Mouse (Mus musculus): ENCODE results near the gene Camsap3.
"Not testable (repeated sequence)": the region's sequence is repeated elsewhere in the genome, so short reads cannot be mapped to it uniquely, and the experiment has no call there.

Camsap3 gene

GRCm38 (mm10) chr8:3586993-3587390 is at the start of gene Camsap3:
TSS of gene Camsap3 (plus strand) at chr8:3587293.
- DNase-seq (ENCODE audit: extremely low spot score, low read depth, low spot score): no peak

GRCm38 (mm10) chr8:3537666-3538065 is 49.4 kb upstream of the Camsap3 start:
- DNase-seq (ENCODE audit: extremely low spot score, low read depth, low spot score): no peak

DNA sequence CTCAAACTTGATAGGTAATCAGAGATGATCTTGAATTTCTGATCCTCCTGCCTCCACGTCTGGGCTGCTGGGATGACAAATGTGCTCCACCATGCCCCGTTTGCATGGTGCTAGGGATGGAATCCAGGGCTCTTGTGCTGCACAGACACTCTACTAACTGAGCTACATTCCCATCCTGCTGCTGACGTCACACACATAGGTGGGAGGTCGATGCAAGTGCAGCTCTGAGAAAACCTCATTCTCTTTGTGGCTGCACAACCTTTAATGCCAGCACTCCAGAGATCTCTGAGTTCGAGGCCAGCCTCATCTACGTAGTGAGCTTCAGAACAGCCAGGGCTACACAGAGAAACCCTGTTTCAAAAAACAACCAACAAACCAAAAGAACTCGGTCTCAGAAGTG is 47.9 kb upstream of the Camsap3 start:
- DNase-seq (ENCODE audit: extremely low spot score, low read depth, low spot score): no peak

DNA sequence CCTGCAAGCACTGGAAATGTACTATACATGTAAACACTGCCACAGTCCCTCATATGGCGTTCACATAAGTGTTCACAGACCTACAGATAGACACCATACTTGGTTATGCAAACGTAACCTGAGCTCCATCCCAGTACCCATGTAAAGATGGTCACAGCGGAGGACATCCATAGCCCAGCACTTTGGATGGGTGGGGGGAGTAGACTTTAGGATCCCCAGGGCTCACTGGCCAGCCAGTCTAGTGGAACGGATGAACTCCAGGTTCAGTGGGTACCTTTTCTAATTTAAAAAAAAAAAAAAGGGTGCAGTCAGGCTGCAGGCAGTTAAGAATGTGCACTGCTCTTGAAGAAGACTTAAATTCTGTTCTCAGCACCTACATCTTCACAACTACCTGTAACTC is 47.0 kb upstream of the Camsap3 start:
- no peak for DNase-seq (ENCODE audit: extremely low spot score, low read depth, low spot score)

DNA sequence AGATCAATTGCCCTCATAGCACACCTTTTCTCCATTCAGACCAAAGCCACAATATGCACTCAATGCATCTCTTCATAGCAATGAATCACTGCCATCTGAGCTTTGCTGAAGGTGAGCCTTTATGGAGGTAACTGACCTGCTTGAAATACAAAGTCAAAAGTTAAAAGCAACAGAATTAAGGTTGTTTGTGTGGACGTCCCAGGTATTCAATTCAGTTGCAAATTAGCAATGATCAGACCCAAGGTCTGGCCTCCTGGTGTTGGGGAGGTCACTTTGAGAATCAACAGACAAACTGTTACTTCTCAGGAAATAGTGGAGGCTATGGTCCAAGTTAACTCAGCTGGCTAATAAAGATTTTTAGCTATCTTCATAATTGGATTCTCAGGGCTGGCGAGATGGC is 40.6 kb upstream of the Camsap3 start:
- DNase-seq (ENCODE audit: extremely low spot score, low read depth, low spot score): no peak

DNA sequence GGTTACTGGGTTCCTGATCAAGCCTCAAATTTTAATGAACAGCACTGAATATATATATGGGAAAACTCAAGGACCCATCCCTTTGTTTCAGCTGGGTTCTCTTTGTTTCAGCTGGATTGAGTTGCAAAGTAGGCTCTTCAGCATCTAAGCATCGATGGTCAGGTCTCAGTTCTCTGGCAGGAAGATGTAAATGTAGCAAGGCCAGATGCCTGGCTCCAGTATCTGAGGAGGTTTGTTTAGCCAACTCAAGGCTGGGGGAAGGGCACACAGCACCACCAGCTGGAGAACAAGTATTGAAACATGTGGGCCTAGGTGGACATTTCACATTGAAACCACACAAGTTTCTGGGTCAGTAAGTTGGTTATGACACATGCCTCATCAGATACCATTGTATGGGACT is 34.9 kb upstream of the Camsap3 start:
- DNase-seq (ENCODE audit: extremely low spot score, low read depth, low spot score): no peak

GRCm38 (mm10) chr8:3556114-3556513 is 31.0 kb upstream of the Camsap3 start:
- no peak for DNase-seq (ENCODE audit: extremely low spot score, low read depth, low spot score)

GRCm38 (mm10) chr8:3567641-3568371 is 19.3 kb upstream of the Camsap3 start, which contains the start of gene C330021F23Rik:
TSS of gene C330021F23Rik (plus strand) at chr8:3567990.
- DNase-seq (ENCODE audit: extremely low spot score, low read depth, low spot score): peak; percentile 41

DNA sequence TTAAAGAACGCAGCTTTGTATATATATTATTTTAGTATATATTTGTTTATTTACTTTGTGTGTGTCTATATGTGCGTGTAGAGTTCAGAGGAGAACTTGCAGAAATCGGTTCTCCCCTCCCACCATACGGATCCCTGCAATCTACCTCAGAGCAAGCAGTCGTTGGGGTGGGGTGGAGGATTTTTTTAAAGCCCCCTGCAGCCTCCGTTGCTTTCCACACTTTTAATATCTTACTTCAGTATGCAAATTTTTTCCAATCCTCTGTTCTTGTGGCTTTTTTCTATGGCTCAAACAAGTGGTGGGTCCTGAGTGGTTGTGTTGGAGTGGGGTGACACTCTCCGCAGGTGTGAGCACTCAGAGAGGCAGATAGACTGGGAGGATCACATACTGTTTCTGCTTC is 18.7 kb upstream of the Camsap3 start:
- no peak for DNase-seq (ENCODE audit: extremely low spot score, low read depth, low spot score)

- DNase-seq (ENCODE audit: extremely low spot score, low read depth, low spot score): no peak
These were observed 17.3 kb upstream of the Camsap3 start for GRCm38 (mm10) chr8:3569784-3570183.

GRCm38 (mm10) chr8:3574546-3574945 is 12.5 kb upstream of the Camsap3 start:
- no peak for DNase-seq (ENCODE audit: extremely low spot score, low read depth, low spot score)

DNA sequence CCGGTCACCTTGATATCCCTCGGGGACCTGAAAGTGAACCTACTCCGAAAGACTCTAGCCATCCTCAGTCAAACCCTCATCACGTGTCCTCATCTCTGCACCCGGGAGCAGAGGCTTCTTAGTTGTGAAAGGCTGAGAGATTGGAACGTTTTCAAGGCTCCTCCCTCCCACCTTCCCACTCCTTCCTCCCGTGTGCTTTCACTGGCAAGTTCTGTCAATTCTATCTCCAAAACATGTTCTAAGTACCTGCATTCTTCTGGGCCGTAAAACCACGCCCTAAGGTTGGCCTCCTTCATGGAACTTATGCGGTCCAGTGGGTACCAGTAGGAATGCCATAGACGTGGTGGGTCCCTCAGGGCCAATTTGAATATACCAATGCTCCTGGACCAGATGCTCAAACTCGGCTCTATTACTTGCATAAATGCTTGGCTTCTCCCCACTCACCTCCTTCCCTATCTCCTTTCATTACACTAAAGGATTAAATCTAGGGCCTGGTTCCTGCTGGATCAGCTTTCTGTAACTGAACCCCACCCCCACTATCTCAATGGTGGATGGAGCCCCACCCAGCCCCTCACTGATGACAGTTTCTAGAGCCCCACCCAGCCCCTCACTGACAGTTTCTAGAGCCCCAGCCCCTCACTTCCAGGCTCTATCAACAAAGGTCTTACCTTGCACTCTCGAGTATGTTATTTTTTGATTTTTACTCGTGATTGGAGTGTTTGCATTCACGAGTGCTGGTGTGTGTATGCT is 10.7 kb upstream of the Camsap3 start:
- no peak for DNase-seq (ENCODE audit: extremely low spot score, low read depth, low spot score)

DNA sequence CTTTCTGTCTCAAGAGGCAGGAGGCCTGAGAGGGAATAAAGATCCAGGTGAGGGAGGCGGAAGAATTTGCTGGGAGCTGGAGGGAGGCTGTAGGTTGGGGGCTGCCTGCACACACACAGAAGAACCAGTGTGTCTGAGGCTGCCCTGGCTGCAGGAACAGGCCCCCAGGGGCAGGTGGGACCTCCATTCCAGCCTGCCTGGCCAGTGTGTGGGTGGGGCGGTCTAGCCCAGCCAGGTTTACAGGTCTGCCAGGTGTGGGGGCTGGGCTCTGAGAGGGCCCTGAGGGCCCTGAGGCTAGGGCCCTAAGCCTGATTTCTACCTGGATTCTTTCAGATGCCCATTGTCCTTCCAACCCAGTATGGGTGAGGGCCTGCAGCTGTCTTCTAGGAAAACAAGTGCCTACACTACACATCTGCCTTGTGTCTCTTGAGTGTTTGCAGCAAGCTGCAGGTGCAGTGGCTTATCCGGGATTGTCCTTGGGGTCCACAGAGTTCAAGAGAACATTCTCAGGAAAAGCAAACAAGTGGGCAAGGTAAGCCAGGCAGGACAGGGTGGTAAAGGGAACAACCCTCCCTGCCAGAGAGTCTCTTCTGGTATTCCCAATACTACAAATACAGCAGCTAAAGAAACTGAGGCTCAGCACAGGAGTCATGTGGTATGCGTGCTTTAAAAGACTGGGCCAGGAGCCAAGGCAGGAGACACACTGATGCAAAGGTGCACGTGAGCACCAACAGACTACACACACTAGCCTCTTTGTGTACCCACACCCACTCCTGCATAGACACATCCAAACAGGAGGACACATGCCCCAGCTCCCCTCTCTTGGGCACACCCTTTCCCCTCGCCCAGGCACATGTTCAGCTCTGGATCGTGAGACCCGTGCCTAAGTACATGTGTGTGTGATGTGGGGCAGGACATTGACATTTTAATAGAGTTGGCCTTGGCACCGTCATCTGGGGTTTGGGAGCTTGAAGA is 7.4 kb upstream of the Camsap3 start:
- no peak for DNase-seq (ENCODE audit: extremely low spot score, low read depth, low spot score)

DNA sequence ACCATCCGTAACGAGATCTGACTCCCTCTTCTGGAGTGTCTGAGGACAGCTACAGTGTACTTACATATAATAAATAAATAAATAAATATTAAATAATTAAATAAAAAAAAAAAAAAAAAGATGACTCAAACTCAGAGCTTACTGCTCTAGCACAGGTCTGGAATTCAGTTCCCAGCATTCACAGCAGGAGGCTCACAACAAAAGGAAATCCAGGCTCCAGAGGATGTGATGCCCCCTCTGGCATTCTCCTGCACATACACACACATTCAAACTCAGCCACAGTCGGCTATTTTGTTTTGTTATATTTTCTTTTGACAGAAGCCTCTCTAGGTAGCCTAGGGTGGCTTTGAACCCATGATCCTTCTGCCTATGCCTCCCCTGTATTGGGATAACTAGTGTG is 5.1 kb upstream of the Camsap3 start:
- not testable (repeated sequence) for DNase-seq (ENCODE audit: extremely low spot score, low read depth, low spot score)

DNA sequence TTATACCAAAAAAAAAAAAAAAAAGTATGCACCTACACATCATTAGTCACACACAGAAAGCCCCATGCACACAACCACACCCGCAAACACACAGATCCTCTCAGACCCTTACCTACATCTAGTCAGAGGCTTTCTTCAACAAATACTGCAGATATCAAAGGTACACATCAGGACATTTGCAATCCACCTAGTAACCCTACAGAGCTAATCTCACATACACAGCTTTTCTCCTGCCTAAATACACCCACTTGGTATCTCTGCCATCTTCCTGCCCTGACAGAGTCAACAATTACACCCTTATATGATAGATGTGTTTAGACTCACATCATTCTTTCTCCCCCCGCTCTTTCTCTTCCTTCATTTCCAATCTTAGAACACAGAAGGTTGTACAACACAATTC is 641 bp upstream of the Camsap3 start:
- DNase-seq (ENCODE audit: extremely low spot score, low read depth, low spot score): no peak

GRCm38 (mm10) chr8:3587391-3588257 is 531 bp downstream of the Camsap3 start:
- DNase-seq (ENCODE audit: extremely low spot score, low read depth, low spot score): no peak

DNA sequence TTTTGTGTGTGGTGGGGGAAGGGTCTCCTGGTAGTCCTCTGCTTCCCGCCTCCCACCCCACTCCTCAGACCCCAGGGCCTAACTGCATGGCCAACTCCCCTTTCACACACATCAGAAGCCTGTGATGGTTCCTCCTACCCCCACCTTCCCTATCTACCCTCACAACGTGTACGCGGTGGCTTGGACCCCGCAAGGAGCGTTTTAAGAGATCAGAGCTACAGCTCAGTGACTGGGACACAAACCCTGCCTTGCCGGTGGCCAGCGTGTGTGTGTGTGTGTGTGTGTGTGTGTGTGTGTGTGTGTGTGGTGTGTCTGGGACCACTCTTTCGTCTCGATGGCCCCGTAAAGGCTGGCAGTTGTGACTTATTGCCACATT is 1.2 kb downstream of the Camsap3 start:
- no peak for DNase-seq (ENCODE audit: extremely low spot score, low read depth, low spot score)

GRCm38 (mm10) chr8:3593470-3593869 is 6.4 kb downstream of the Camsap3 start:
- no peak for DNase-seq (ENCODE audit: extremely low spot score, low read depth, low spot score)

- no peak for DNase-seq (ENCODE audit: extremely low spot score, low read depth, low spot score)
These were observed 7.4 kb downstream of the Camsap3 start for GRCm38 (mm10) chr8:3594466-3594865.

DNA sequence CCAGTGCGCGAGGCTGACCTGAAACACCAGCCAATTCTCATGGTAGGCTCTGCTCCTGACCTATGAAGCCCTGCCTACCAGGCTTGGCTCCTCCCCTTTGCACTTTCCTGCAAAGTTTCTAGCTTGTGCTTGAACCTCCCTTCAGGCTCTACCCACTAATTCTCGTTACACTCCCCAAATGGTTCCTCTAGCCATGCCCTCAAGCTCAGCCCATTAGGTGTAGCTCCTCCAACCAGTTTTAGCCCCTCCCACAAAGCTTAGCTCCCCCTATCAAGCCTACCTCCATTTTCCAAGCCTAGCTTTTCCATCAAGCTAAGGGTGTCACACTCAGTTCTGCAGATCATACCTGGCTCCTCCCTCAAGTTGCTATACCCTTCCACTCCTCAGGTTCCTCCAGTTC is 11.0 kb downstream of the Camsap3 start:
- DNase-seq (ENCODE audit: extremely low spot score, low read depth, low spot score): no peak

Measured in hindlimb bud, embryonic 11.5 days (tissue).